Mouse (Mus musculus): ENCODE measurements around the gene Rasa4. TPM values are rescaled to one million over a fixed set of nuclear protein-coding genes. Genes with fewer than 3 reads are reported as not detected.
A peak's percentile ranks its signal among the peaks of the same experiment; 100 is the strongest.
"Not testable (repeated sequence)": the region's sequence is repeated elsewhere in the genome, so short reads cannot be mapped to it uniquely, and the experiment has no call there.

Rasa4 gene
- total RNA-seq (2021): 10 to 100 TPM; 14.6 to 15.3 TPM
- long read RNA-seq, experiment 1, transcript Rasa4-201 (21 exons, 2,914 nt): major isoform, 19 of 28 reads
- long read RNA-seq, experiment 1, partial matches to known transcripts: 2 of 28 reads
- long read RNA-seq, experiment 1, other reads (novel, unspliced or antisense): 7 of 28 reads
- long read RNA-seq, experiment 2, transcript Rasa4-201 (21 exons, 2,914 nt): major isoform, 27 of 47 reads
- long read RNA-seq, experiment 2, partial matches to known transcripts: 8 of 47 reads
- long read RNA-seq, experiment 2, other reads (novel, unspliced or antisense): 9 of 47 reads

DNA sequence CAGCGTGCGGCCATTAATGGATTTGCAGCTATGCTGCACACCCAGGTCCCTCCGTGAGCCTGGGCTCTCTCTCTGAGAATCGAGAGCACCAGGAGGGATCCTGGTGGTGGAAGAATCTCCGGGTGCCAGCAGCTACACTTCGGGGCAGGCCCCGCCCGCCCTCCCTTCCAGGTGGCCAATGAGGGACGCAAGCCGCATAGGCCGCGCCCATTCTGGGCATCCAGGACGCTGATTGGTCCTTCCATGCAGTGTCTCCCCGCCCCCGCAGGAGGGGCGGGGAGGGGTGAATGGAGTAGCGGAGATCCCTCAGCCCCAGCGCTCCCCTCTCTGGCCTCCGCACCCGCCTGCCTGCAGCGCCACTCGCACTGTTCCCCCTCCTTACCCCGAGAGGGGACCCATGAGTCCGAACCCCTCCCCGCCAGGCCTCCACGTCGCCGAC is at the start of gene Rasa4:
TSS of gene Rasa4 (plus strand) at position 248 of the 439 bp plus-strand sequence.
- DNase-seq: peak; percentile 94
- intact Hi-C loops (cut with DNase I; ENCODE audit: low total_unique reads): no loop called here

DNA sequence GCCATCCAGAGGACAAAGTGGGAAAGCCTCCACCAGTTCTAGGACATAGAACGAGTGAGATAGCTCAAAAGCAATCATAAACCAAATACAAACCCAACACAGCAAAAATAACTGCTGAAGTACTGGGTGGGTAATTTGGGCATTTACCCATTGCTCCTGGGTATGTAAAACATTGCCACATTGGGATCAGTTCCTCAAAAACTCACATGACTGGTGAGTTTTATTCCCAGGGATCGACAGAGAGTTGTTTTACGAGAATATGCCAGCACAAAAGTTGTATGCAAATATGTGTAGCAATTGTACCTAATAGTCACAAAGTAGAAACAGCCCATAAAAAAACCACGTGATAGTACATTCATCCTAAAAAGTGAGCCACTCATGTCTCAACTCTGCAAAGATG is 48.8 kb upstream of the Rasa4 start:
- intact Hi-C loops (cut with DNase I; ENCODE audit: low total_unique reads): no loop called here
- DNase-seq: no peak

DNA sequence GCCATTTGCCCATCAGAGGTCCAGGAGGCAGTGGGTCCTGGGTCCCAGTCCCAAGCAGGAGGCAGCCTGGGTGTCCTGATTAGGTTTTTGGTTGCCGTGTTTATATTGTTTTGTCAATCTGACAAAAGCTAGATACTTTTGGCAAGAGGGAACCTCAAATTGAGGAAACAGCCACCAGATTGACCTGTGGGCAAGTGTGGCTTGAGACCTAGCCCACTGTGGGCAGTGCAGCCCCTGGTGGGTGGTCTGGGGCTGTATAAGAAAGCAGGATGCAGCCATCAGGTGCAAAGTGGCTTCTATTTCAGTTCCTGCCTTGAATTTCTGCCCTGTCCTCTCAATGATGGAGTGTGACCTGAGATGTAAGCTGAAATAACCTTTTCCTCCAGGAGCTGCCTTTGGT is 48.4 kb upstream of the Rasa4 start:
- intact Hi-C loops (cut with DNase I; ENCODE audit: low total_unique reads): no loop called here
- DNase-seq: no peak

DNA sequence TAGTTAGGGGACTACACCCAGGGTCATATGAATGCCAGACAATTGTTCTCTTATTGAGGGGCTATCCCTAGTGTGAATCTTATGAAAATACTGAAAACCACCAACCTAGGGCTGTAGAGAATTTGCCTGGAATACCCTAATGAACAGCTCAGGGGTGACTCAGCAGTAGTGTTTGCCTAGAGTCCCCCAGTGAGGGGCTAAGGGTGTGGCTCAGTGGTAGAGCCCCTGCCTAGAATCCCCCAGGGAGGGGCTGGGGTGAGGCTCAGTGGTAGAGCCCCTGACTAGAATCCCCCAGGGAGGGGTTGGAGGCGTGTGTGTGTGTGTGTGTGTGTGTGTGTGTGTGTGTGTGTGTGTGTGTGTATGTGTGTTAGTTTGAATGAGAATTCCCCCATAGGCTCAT is 47.0 kb upstream of the Rasa4 start:
- DNase-seq: no peak
- intact Hi-C loops (cut with DNase I; ENCODE audit: low total_unique reads): no loop called here

DNA sequence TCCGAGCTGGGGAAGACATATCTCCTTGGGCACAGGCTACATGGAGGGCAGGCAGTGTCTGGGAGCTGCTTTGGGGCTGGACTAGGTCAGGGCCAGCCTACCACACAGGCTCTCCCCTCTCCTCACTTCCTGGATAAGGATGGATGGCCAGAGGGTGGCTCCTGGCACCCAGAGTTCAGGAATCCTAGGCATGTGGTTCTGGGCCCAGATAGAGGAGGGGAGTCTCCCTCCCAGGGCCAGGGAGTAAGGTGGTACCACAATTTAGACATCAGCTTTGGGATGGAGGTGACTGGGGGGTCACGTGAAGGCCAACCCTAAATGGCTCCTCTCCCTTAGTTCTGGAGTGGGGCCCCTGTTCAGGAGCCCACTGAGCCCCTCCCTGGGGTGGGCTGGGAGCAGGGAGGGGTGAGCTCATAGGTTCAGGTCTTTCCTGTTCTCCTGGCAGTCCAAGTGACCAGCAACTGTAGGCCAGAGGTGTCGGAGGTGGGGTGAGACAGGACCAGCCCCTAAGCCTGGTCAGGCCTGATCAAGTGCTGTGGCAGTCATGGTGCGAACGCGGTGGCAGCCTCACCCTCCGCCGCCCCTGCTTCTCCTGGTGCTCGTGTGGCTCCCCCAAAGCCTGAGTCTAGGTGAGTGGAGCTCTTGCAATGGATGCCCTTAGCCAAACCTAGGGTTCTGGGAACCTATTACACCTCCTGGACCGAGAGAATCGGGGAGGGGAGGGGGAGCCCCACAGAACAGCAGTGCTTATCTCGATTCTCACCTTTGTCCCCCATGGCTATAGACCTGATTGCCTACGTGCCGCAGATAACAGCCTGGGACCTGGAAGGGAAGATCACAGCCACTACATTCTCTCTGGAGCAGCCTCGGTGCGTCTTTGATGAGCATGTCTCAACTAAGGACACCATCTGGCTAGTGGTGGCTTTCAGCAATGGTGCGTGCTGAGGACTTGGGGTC is 45.2 kb upstream of the Rasa4 start, which contains the start of gene Upk3b:
TSS of gene Upk3b (plus strand) at position 239 of the 957 bp plus-strand sequence.
- no peak for DNase-seq
- intact Hi-C loops (cut with DNase I; ENCODE audit: low total_unique reads): no loop called here

DNA sequence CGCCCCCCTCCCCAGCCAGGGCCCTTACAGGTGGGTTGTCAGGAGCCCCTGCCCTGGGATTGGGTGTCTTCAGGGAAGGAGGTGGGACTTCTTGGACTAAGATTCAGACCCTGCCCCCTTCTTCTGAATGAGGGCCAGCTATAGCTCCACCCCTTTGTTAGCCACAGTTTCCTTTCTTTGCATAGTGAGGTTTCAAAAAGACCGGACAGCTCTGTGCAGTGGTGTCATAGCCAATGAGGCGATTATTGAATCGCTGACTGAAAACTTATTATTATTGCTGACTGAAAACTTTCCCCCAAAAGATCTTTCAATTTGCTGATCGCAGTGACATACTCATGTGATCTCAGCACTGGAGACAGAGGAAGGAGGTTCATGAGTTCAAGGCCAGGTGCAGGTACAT is 43.5 kb upstream of the Rasa4 start:
- no peak for DNase-seq
- intact Hi-C loops (cut with DNase I; ENCODE audit: low total_unique reads): no loop called here

DNA sequence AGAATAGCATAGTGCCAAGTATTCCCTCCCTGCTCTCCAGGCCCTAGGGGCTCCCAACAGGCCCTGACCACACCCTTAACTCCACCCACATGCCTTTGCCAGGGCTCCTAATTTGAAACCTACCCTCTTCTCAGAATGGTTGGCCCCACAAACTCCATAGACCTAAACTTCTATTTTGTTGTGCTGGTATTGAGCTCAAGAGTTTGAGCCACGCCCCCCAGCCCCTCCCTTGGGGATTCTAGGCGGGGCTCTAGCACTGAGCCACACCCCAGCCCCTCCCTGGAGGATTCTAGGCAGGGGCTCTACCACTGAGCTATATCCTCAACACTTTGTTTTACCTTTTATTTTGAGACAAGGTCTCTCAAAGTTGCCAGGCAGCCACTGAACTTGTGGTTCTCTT is 42.5 kb upstream of the Rasa4 start:
- DNase-seq: no peak
- intact Hi-C loops (cut with DNase I; ENCODE audit: low total_unique reads): no loop called here

DNA sequence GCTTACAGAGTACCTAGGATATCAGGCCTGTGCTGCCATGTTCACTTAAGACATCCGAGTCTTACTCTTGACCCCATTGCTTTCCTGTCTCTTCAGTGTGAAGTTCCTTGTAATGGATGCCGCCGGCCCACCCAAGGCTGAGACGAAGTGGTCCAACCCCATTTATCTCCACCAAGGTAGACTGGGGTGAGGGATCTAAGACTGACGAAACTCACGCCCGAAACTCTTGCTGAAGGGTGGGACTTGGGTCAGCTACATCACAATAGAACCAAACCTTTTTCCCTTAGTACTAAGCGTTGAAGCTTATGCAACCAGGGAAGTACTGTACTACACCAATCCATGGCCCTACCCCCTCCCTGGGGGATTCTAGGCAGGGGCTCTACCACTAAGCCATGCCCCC is 42.0 kb upstream of the Rasa4 start:
- intact Hi-C loops (cut with DNase I; ENCODE audit: low total_unique reads): no loop called here

DNA sequence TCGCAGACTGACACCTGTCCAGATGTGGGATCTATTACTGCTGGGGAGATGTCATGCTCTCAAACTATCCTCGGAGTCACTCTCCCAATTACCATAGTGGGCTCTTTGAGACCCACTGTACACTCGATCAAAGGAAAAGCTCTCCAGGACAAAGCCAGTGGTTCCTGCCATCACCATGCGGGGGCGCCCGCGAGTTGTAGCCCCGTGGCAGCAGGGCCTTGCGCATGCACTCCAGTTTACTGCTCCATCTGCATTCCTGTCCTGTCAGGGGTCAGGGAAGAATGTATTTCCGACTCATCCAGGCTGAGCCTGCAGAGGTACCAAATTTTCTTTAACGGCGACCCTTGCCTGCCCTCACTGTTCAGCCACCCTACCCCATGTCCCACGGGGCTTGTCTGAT is 38.9 kb upstream of the Rasa4 start:
- intact Hi-C loops (cut with DNase I; ENCODE audit: low total_unique reads): no loop called here

More for the DNA sequence above, 42.0 kb upstream of the Rasa4 start:
- DNase-seq: no peak

DNA sequence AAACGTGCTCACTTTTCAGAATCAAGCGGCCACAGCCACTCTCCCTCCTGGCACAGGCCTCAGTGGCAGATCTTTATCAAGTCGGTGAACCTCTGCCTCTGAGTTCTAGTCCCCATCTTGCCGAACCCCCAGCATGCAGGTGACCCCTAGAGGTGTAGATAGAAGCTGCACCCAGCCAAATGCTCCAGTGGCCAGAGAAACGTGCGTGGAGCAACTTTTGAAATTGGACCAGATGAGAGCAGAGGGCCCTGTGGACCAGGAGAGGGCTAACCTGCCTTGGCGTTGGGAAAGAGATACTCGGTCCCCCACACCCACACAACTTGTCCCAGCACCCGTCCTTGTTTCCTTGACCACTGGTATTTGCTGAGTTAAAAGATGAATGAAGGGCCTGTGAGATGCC is 38.3 kb upstream of the Rasa4 start:
- DNase-seq: no peak
- intact Hi-C loops (cut with DNase I; ENCODE audit: low total_unique reads): no loop called here

More for the DNA sequence above, 38.9 kb upstream of the Rasa4 start:
- no peak for DNase-seq

DNA sequence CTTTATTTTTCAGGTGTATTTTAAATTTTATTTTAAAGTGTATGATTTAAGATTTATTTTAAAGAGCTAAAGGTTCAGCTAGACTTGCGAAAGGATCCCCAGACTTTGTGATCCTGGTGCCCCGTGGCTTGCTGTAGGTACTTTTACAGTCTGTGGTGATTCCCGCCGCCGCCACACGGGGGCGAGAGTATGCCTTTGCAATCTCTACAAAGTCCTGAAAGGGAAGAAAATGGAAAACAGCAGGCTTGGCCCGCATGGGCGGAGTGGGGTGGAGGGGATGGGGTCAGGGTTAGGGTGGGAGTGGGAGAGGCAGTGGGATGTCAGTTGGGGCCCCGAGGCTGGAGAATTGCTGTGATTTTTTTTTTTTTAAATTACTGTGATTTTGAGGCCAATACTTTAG is 37.7 kb upstream of the Rasa4 start:
- intact Hi-C loops (cut with DNase I; ENCODE audit: low total_unique reads): no loop called here

DNA sequence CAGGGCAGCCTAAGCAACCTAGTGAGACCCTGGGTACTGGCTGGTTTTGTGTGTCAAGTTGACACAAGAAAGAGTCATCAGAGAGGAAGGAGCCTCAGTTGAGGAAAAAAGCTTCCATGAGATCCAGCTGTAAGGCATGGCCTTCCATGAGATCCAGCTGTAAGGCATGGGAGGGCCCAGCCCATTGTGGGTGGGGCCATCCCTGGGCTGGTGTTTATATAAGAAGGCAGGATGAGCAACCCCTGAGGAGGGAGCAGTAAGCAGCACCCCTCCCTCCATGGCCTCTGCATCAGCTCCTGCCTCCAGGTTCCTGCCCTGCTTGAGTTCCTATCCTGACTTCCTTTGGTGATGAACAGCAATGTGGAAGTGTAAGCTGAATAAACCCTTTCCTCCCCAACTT is 35.2 kb upstream of the Rasa4 start:
- DNase-seq; intact Hi-C loops (cut with DNase I; ENCODE audit: low total_unique reads): not testable (repeated sequence)

More for the DNA sequence above, 37.7 kb upstream of the Rasa4 start:
- peak; percentile 82 for DNase-seq

DNA sequence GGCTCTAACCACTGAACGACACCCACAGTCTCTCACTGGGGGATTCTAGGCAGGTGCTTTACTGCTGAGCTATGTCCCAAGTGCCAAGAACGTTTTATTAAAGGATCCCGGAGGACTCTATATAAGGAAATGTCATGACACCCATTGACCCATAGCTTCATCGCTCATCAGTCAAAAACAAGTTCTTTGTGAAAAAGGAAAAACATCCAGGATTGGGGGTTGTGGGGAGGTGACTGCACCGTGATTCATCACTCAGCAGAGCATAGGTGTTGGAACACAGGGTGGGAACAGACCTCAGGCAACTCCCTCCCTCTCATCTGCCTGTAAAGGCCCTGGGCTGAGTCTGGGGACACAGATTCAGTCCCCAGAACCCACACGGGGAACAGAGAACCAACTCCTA is 33.8 kb upstream of the Rasa4 start:
- no peak for DNase-seq
- intact Hi-C loops (cut with DNase I; ENCODE audit: low total_unique reads): loop anchor here (10.0 kb wide), 1 partner anchor 155 kb away; no protein-coding TSS in a partner anchor

DNA sequence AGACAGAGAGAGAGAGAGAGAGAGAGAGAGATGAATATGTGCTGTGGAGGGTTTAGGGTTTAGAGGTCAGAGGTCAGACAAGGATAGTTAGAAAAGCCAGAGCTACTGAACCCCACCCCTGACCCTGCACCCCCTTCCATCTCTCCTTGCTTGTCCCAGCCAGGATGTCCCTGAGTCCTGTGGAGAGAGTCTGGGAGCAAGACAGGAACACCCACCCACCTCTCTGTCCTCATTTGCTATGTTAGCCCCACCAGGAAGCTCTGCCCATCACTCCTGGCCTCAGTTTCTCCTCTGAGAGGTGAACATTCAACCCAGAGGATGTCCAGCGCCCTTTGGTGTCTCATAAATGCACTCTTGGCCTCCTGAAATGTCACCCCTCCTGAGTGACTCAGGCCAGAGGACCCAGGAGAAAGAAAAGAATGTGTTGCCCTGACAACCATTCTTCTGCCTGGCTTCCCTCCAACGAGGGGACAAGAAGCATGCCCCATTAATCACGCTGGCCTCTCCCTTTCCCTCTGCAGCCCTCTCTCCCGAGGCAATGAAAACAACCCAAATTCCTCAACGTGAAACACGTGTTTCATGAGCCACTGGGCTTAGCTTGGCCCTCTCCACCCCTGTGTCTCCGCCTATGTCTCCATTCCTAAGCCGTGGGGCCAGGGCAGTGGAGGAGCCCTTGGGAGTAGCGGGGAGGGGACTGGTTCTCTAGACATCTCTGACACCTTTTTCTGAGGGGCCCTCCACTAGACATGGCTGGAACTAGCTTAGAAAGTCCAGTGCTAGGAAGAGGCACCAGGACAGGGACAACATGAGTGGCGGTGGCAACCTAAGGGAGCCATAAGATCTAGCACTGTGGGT is 32.3 kb upstream of the Rasa4 start:
- intact Hi-C loops (cut with DNase I; ENCODE audit: low total_unique reads): loop anchor here (10.0 kb wide), 1 partner anchor 157 kb away; no protein-coding TSS in a partner anchor

DNA sequence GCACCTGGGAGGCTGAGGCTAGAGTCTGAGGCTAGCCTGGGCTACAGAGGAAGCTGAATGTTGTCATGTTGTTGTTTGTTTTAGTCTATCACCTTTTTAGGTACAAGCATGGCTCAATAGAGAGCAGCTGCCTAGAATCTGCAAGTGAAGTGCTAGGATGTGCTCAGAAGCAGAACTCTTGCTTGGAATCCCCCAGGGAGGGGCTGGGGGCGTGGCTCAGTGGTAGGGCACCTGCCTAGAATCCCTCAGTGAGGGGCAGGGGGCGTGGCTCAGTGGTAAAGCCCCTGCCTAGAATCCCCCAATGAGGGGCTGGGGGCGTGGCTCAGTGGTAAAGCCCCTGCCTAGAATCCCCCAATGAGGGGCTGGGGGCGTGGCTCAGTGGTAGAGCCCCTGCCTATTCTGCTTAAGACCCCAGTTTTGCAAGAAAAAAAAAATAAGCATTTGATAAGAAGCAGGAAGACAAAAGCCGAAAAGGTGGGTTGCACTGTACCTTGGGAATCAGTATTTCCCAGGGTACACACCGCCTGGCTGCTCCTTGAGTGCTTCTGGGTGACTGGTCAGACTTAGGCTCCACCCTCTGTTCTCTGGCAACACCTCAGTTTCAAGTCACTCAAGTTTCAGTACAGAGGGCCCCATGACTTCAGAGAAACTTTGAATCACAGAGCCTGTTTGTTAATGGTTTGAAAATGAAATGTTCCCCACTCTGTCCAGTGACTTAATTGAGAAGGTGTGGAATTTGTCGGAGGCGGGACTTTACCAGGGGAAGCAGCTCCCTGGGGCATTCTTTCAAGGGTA is 30.7 kb upstream of the Rasa4 start:
- no peak for DNase-seq
- intact Hi-C loops (cut with DNase I; ENCODE audit: low total_unique reads): loop anchor here (10.0 kb wide), 1 partner anchor 158 kb away; no protein-coding TSS in a partner anchor

More for the DNA sequence above, 32.3 kb upstream of the Rasa4 start:
- DNase-seq: peak; percentile 46

DNA sequence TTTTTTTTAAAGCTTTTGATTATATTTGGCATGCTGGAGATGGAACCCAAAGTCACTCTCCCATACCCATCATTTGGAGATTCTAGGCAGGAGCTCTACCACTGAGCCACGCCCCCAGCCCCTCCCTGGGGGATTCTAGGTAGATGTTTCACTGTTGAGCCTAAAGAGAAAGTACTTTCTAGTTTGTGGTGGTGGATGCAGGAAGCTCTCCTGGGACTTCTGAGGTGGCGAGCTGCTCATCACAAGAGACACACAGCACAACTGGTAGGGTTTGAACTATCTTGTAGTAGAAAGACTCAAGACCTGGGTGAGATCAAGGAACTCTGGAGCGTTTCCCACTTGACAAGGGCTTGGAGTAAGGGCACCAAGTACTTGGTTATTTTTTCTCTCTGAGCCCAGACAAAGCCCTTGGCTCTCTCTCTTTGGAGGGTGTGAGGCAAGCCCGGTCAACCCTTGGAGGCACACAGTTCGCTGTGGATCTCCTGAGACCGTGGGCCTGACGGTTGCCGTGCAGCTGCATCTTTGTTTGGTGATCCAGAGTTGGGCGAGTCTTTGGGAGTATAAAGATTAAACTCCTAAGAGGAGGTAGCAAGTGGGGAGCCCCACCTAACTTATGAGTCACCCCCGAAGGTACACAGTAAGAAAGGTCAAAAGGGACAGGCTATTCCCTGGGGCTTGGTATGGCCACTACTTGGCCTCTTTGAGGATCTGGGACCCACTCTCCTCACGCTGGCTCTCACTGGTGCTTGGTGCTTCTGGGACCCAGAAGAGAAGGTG is 29.2 kb upstream of the Rasa4 start, which contains the start of gene Upk3bl:
TSS of gene Upk3bl (plus strand) at position 192 of the 777 bp plus-strand sequence.
- intact Hi-C loops (cut with DNase I; ENCODE audit: low total_unique reads): loop anchor here (5.0 to 10.0 kb wide), 2 partner anchors 72 to 160 kb away; partner anchors contain the start of gene Zp3
- no peak for DNase-seq

DNA sequence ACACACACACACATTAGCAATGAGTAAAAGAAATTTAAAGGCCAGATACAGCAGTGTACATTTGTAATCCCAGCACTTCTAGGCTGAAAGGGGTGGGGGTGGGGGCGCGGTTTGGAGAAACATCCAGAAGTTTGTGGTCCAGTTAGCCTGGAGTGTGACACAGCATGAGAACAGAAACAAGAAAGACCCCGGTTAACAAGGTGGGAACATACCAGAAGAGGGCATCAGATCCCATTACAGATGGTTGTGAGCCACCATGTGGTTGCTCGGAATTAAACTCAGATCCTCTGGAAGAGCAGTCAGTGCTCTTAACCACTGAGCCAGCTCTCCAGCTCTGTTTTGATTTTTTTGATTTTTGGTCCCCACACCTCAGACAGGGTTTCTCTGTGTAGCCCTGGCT is 27.7 kb upstream of the Rasa4 start:
- no peak for DNase-seq
- intact Hi-C loops (cut with DNase I; ENCODE audit: low total_unique reads): loop anchor here (5.0 to 10.0 kb wide), 2 partner anchors 74 to 161 kb away; partner anchors contain the start of gene Zp3
